Mouse (Mus musculus) embryonic facial prominence, embryonic 13.5 days (tissue): Measurements from ENCODE around the gene Myd88. TPM values are rescaled to one million over a fixed set of nuclear protein-coding genes. Genes with fewer than 3 reads are reported as not detected.

ENCODE experiments used
- ATAC-seq: fragments of 200-750 bp; cut with Nextera tagmentation; 2 replicates; pipeline ENCODE4 v1.8.0; 2017; ENCODE audit warnings: low read depth; ENCODE audit not compliant: insufficient number of reproducible peaks, insufficient read depth, low FRiP score, low TSS enrichment
- H3K27ac ChIP-seq: fragments of 300-500 bp; sonication (generic); 2 replicates; pipeline ENCODE4 v1.5.1; 2015; ENCODE audit warnings: moderate library complexity, mild to moderate bottlenecking, inconsistent platforms
- H3K27me3 ChIP-seq: fragments of 300-500 bp; sonication (generic); 2 replicates; pipeline ENCODE4 v1.6.1; 2015; ENCODE audit warnings: mild to moderate bottlenecking, inconsistent platforms
- H3K36me3 ChIP-seq: fragments of 300-500 bp; sonication (generic); 2 replicates; pipeline ENCODE4 v1.6.1; 2015; ENCODE audit warnings: mild to moderate bottlenecking, inconsistent platforms
- H3K4me1 ChIP-seq: fragments of 300-500 bp; sonication (generic); 2 replicates; pipeline ENCODE4 v1.6.1; 2015; ENCODE audit warnings: inconsistent platforms
- H3K4me2 ChIP-seq: fragments of 300-500 bp; sonication (generic); 2 replicates; pipeline ENCODE4 v1.6.1; 2015; ENCODE audit warnings: moderate library complexity, mild to moderate bottlenecking, inconsistent platforms
- H3K4me3 ChIP-seq: fragments of 300-500 bp; sonication (generic); 2 replicates; pipeline ENCODE4 v1.5.1; 2015; ENCODE audit warnings: mild to moderate bottlenecking, inconsistent platforms
- H3K9ac ChIP-seq: fragments of 300-500 bp; sonication (generic); 2 replicates; pipeline ENCODE4 v1.6.1; 2015; ENCODE audit warnings: mild to moderate bottlenecking, inconsistent platforms
- H3K9me3 ChIP-seq: fragments of 300-500 bp; sonication (generic); 2 replicates; pipeline ENCODE4 v1.6.1; 2016; ENCODE audit warnings: inconsistent platforms
- WGBS: fragments of 180-500 bp; shearing (Covaris S2); methylation state at CpG from one replicate; pipeline ENCODE4 v1.1.7; 2015; ENCODE audit warnings: mixed read lengths; 5-methylcytosine and 5-hydroxymethylcytosine counted together
- polyA plus RNA-seq: library from polyadenylated mRNA; unstranded; fragments of >200 nt; fragmentation: Nextera tagmentation; extraction: Ambion mirVana; gene quantifications from 2 replicates; pipeline ENCODE4 v1.2.1, GENCODE M21; 2015

The Myd88 gene
- polyA plus RNA-seq, 1 experiment from 2014 or later, result 17.7 TPM

DNA sequence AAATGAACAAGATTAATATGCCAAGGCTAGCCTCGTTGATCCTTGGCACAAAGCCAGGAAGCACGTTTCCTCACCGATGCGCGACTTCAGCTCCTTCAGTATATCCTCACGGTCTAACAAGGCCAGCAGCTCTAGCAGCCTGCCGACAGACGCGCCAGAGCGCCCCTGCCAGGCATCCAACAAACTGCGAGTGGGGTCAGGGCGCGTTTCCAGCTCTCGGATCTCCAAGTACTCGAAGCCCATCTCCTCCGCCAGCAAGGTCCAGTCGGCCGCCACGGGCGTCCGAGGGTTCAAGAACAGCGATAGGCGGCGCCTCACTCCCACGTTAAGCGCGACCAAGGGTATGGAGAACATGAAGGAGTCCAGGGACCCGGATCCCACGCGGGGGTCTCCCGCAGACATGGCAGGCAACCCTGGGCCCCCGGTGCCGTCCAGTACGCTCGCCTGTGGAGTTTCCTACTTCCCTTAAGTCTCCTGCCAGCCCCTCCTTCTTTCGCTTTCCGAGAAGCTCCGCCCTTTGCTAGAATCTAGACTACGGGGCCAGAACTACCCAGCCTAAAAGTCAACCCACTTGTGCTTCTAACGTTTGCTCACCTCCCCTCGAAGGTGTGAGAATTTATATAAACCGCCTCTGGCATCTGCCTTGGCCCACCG, 1.5 kb downstream of the Myd88 start, which contains the start of gene Acaa1a:
TSS of gene Acaa1a (plus strand) at position 119 of the 654 bp plus-strand sequence.
- Histone ChIP-seq H3K9me3 (no peaks in the 10 kb centered on the region), H3K4me2 (peak within 1 kb of the TSS; percentile 81), H3K9ac (peak within 1 kb of the TSS; percentile 81), H3K4me1 (peaks cover 24% of the 10 kb centered on the region), H3K27me3 (no peaks in the 10 kb centered on the region), H3K4me3 (peak within 1 kb of the TSS; percentile 85), H3K27ac (peak within 1 kb of the TSS; percentile 94), H3K36me3 (peaks cover 19% of the 10 kb centered on the region)
- ATAC-seq, result no peak
- WGBS, result under 1% methylated on average over 43 of the region's 43 CpGs

GRCm38 (mm10) chr9:119339106-119339505, 2.1 kb downstream of the Myd88 start:
- no peak for ATAC-seq
- Histone ChIP-seq H3K27ac (no peak overlapping the region), H3K36me3 (peaks cover 13% of the 10 kb centered on the region), H3K9ac (peak overlapping the region; percentile 81), H3K4me1 (peaks cover 24% of the 10 kb centered on the region), H3K4me2 (peak overlapping the region; percentile 81), H3K9me3 (no peaks in the 10 kb centered on the region), H3K27me3 (no peaks in the 10 kb centered on the region), H3K4me3 (peak overlapping the region; percentile 85)
- WGBS, result 45% methylated on average over 7 of the region's 7 CpGs

DNA sequence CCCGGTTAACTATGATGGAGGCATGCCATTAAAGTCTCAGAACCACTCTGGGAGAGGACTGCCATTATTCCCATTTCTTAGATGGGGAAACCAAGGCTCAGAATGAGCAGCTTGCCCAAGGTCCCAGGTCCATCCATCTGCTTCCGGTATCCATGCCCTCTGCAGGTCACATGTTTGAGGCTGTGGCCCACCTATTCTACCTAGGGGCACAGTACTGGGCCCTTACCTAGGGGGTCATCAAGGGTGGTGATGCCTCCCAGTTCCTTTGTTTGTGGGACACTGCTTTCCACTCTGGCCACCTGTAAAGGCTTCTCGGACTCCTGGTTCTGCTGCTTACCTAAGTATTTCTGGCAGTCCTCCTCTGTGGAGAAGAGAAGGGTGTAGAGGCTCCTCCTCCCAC, 2.9 kb downstream of the Myd88 start:
- Histone ChIP-seq H3K9ac (no peak overlapping the region), H3K4me2 (no peak overlapping the region), H3K36me3 (peaks cover 6% of the 10 kb centered on the region), H3K27me3 (no peaks in the 10 kb centered on the region), H3K4me1 (peaks cover 24% of the 10 kb centered on the region), H3K9me3 (no peaks in the 10 kb centered on the region), H3K27ac (no peak overlapping the region), H3K4me3 (no peak overlapping the region)
- WGBS, result 88% methylated on average over 3 of the region's 3 CpGs
- ATAC-seq, result no peak

GRCm38 (mm10) chr9:119337842-119338241, 3.4 kb downstream of the Myd88 start:
- ATAC-seq, result no peak
- Histone ChIP-seq H3K27ac (no peak overlapping the region), H3K4me1 (peaks cover 23% of the 10 kb centered on the region), H3K4me2 (no peak overlapping the region), H3K4me3 (no peak overlapping the region), H3K36me3 (peaks cover under 1% of the 10 kb centered on the region), H3K9me3 (no peaks in the 10 kb centered on the region), H3K9ac (no peak overlapping the region), H3K27me3 (no peaks in the 10 kb centered on the region)
- 90% methylated on average over 14 of the region's 14 CpGs for WGBS

- no peak overlapping the region for H3K4me2 ChIP-seq
- no peaks in the 10 kb centered on the region for H3K36me3 ChIP-seq
- H3K4me1 ChIP-seq, result peaks cover 13% of the 10 kb centered on the region
- no peaks in the 10 kb centered on the region for H3K9me3 ChIP-seq
- no peak for ATAC-seq
- H3K27me3 ChIP-seq, result no peaks in the 10 kb centered on the region
- H3K4me3 ChIP-seq, result no peak overlapping the region
- no peak overlapping the region for H3K27ac ChIP-seq
- 88% methylated on average over 4 of the region's 4 CpGs for WGBS
- no peak overlapping the region for H3K9ac ChIP-seq
These were observed 5.6 kb downstream of the Myd88 start for GRCm38 (mm10) chr9:119335571-119335970.

DNA sequence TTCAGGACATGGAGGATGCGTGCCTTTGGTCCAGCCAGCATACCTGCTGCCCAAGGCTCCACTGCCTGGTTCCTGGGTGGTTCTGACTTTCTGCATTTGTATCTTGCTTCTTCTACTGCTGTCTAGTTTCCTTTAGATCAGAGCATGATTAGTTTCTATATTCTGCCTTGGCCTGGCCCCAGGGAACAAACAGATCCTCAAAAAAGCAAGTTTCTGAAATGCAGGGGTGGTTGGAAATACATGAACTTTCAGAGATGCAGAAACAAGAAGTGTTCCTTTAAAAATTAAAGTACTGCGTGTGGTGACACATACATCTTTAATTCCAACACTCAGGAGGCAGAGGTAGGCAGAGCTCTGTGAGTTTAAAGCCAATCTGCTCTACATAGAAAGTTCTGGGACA, 6.4 kb downstream of the Myd88 start:
- no peak for ATAC-seq
- Histone ChIP-seq H3K4me3 (no peak overlapping the region), H3K36me3 (no peaks in the 10 kb centered on the region), H3K4me2 (no peak overlapping the region), H3K9ac (no peak overlapping the region), H3K27me3 (no peaks in the 10 kb centered on the region), H3K27ac (no peak overlapping the region), H3K9me3 (no peaks in the 10 kb centered on the region), H3K4me1 (peaks cover 5% of the 10 kb centered on the region)
- WGBS, result 88% methylated on average over 2 of the region's 2 CpGs

- Histone ChIP-seq H3K27ac (no peak overlapping the region), H3K4me1 (peaks cover 4% of the 10 kb centered on the region), H3K4me2 (no peak overlapping the region), H3K27me3 (no peaks in the 10 kb centered on the region), H3K36me3 (no peaks in the 10 kb centered on the region), H3K9ac (no peak overlapping the region), H3K4me3 (no peak overlapping the region), H3K9me3 (no peaks in the 10 kb centered on the region)
- 61% methylated on average over 10 of the region's 10 CpGs for WGBS
- ATAC-seq, result no peak
These were observed 6.9 kb downstream of the Myd88 start for GRCm38 (mm10) chr9:119334324-119334723.

- WGBS, result 87% methylated on average over 15 of the region's 15 CpGs
- H3K36me3 ChIP-seq, result no peaks in the 10 kb centered on the region
- H3K9me3 ChIP-seq, result no peaks in the 10 kb centered on the region
- no peak overlapping the region for H3K4me2 ChIP-seq
- no peak for ATAC-seq
- no peak overlapping the region for H3K4me3 ChIP-seq
- H3K27me3 ChIP-seq, result no peaks in the 10 kb centered on the region
- no peak overlapping the region for H3K27ac ChIP-seq
- no peaks in the 10 kb centered on the region for H3K4me1 ChIP-seq
- no peak overlapping the region for H3K9ac ChIP-seq
These were observed 10.8 kb downstream of the Myd88 start for GRCm38 (mm10) chr9:119330186-119330963.

GRCm38 (mm10) chr9:119328488-119328887, 12.7 kb downstream of the Myd88 start:
- Histone ChIP-seq H3K9me3 (no peaks in the 10 kb centered on the region), H3K9ac (no peak overlapping the region), H3K27me3 (no peaks in the 10 kb centered on the region), H3K4me3 (no peak overlapping the region), H3K36me3 (no peaks in the 10 kb centered on the region), H3K4me2 (no peak overlapping the region), H3K27ac (no peak overlapping the region), H3K4me1 (peaks cover under 1% of the 10 kb centered on the region; the same call in 1 of the 2 replicates)
- WGBS, result 78% methylated on average over 3 of the region's 3 CpGs
- no peak for ATAC-seq

DNA sequence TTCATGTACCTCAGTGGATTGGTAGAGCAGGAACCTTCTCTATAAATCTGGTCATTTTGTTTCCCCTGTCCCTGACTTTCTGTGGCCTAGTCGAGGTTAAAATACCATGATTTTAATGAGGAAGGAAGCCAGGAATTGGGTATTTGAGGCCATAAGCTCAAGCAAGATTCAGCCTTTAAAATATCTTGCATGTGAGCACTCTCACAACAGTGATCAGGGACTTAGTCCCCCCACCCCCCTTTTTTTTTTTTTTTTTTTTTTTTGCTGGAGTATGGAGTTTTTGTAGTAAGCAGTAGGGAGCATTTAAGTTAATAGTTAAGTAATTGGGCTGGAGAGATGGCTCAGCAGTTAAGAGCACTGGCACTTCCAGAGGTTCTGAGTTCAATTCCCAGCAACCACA, 17.1 kb downstream of the Myd88 start:
- Histone ChIP-seq H3K4me3 (no peak overlapping the region), H3K9ac (no peak overlapping the region), H3K27ac (no peak overlapping the region), H3K4me1 (peaks cover 19% of the 10 kb centered on the region), H3K9me3 (no peaks in the 10 kb centered on the region), H3K27me3 (no peaks in the 10 kb centered on the region), H3K4me2 (no peak overlapping the region), H3K36me3 (no peaks in the 10 kb centered on the region)
- no peak for ATAC-seq
- WGBS, result 73% methylated on average over 1 of the region's 1 CpGs

- peak overlapping the region; percentile 90 for H3K4me3 ChIP-seq
- no peaks in the 10 kb centered on the region for H3K27me3 ChIP-seq
- peak overlapping the region; percentile 97 for H3K4me2 ChIP-seq
- H3K36me3 ChIP-seq, result no peaks in the 10 kb centered on the region
- no peak for ATAC-seq
- WGBS, result 7% methylated on average over 9 of the region's 9 CpGs
- H3K27ac ChIP-seq, result peak overlapping the region; percentile 89
- peak overlapping the region; percentile 85 for H3K9ac ChIP-seq
- H3K9me3 ChIP-seq, result no peaks in the 10 kb centered on the region
- H3K4me1 ChIP-seq, result peaks cover 19% of the 10 kb centered on the region
These were observed 18.0 kb downstream of the Myd88 start for GRCm38 (mm10) chr9:119323260-119323645.
